Mouse (Mus musculus): ENCODE results near the gene Ucn3.
"Not testable (repeated sequence)": the region's sequence is repeated elsewhere in the genome, so short reads cannot be mapped to it uniquely, and the experiment has no call there.

The Ucn3 gene

DNA sequence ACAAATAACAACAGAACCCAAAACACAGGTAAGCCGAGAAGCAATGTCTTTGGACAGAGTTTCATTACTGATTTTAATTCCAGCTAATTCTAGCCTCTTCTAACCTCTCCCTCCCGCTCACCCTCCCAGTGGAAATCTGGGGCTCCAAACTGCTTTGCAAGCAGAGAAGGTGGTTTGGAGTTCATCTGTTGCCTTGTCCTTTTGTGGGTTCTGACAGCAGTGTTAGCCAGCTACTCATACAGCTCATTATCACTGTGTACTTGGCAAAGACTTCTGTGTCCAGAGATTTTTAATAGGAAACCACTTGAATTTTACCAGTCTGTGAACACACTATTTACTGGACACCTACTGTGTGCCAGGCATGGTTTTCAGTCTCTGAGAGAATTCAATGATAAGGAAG, at the start of gene Ucn3:
Ucn3 (minus strand) TSS at position 101 of the 400 bp plus-strand sequence.
- DNase-seq (ENCODE audit: low read depth, low spot score) = no peak

DNA sequence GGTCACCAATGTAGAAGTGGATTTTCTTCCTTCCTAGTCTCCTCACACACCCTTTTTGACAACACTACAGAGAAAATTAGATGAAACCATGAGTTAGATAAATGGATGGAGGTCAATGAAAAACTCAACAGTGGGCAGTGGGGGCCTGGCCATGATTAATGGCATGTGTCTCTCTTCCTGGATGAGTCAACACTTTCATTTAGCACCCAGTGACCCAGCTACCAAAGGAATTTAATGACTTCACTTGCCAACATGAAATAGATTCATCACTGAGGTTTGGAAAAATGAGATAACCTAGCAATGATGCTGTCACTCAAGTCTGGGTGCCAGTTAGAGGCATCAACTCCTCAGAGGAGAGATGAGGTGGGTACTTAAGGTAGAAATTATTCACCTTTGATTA, 46.9 kb upstream of the Ucn3 start:
- peak; percentile 55 for DNase-seq (ENCODE audit: low read depth, low spot score)

GRCm38 (mm10) chr13:3968849-3969248, 23.7 kb upstream of the Ucn3 start:
- no peak for DNase-seq (ENCODE audit: low read depth, low spot score)

DNA sequence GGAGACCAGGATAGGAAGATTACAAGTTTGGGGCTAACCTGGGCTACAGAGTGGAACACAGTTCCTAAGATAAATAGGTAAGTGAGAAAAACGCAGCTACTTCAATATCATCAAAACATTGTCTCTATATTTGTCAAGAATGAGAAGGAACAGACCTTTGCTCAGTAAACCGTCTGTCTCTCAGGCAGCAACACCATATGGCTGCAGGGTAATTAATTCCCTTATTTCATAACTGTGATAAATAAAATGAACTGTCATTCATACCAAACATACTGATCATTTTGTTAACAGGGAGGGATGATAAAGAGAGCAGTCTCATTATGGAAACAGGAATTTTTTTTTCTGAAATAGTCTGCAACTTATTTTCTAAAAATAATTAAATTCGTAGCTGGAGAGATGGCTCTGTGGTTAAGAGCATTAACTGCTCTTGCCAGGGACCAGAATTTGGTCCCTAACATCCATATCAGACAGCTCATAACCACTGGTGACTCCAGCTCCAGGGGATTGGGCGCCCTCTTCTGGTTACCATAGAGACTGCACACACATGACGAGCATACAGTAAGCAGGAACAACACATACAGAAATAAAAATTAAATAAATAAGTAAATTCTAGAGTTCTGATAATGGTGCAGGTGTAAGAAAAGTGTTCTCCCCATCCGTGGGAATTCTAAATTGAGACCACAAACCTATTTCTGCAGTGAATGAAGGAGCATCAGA, 6.2 kb upstream of the Ucn3 start:
- DNase-seq (ENCODE audit: low read depth, low spot score) = no peak

GRCm38 (mm10) chr13:3949477-3949876, 4.3 kb upstream of the Ucn3 start:
- no peak for DNase-seq (ENCODE audit: low read depth, low spot score)

DNA sequence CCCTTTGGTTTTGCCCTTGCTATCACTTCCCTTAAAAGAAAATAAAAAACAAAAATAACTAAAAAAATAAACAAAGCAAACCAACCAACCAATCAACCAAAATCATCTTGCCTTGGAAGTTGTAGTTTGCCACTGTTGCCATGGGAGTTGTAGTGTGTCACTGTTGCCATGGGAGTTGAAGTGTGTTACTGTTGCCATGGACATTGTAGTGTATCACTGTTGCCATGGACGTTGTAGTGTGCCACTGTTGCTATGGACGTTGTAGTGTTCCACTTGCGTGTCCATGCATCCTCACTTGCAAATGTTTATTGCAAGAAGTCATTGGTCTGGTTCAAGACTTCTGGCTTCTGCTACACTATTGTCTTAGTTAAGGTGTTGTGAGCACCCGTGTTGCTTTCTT, 2.1 kb upstream of the Ucn3 start:
- no peak for DNase-seq (ENCODE audit: low read depth, low spot score)

- no peak for DNase-seq (ENCODE audit: low read depth, low spot score)
Observed at GRCm38 (mm10) chr13:3944699-3945098, 450 bp downstream of the Ucn3 start.

GRCm38 (mm10) chr13:3926046-3926445, 19.1 kb downstream of the Ucn3 start:
- no peak for DNase-seq (ENCODE audit: low read depth, low spot score)

GRCm38 (mm10) chr13:3925632-3926031, 19.5 kb downstream of the Ucn3 start:
- DNase-seq (ENCODE audit: low read depth, low spot score) = no peak

DNA sequence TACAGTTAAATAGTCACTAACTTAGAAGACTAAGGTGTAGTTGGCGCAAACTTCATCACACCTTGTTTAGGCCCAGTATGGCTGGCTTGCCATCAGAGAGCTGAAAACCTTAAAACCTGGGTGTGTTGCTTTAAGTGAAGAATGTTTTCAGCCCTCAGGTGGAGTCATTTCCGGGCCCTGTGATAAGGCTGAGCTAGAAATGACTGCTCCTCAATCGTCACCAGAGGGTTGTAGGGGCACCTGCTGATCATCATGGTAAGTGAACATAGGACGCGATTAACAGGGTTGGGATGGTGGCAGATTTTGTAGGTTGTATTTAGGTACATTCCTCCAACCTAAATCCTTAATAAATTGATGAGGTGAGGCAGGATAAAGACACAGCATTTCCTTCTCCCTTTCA, 20.7 kb downstream of the Ucn3 start:
- no peak for DNase-seq (ENCODE audit: low read depth, low spot score)

GRCm38 (mm10) chr13:3917571-3918311, 27.4 kb downstream of the Ucn3 start, which contains the start of the genes Net1 and Tubal3:
TSS of gene Net1 (minus strand) at chr13:3918220.
TSS of gene Tubal3 (plus strand) at chr13:3918274.
- DNase-seq (ENCODE audit: low read depth, low spot score) = peak; percentile 90

GRCm38 (mm10) chr13:3913504-3913903, 31.6 kb downstream of the Ucn3 start:
- no peak for DNase-seq (ENCODE audit: low read depth, low spot score)

DNA sequence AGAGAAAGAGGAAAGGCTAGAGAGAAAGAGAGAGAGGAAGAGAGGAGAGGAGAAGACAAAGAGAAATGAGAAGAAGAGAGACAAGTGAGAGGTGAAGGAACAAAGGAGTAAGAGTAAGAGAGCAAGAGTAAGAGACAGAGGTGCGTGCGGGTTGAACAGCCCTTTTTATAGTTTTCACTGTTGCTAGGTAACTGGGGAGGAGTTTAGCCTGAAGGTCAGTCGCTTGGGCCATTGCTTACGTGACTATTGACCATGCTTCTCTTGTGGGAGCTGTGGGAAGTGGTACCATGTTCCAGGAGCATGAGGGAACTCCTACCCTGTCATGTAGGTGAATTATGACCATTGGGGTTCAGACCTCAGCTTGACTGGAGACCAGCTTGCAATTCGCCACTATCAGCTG, 34.8 kb downstream of the Ucn3 start:
- no peak for DNase-seq (ENCODE audit: low read depth, low spot score)

- DNase-seq (ENCODE audit: low read depth, low spot score) = no peak
Observed at GRCm38 (mm10) chr13:3908262-3908661, 36.9 kb downstream of the Ucn3 start.

- no peak for DNase-seq (ENCODE audit: low read depth, low spot score)
Observed at GRCm38 (mm10) chr13:3907151-3907696, 37.9 kb downstream of the Ucn3 start.

GRCm38 (mm10) chr13:3899301-3899700, 45.8 kb downstream of the Ucn3 start:
- DNase-seq (ENCODE audit: low read depth, low spot score) = no peak

GRCm38 (mm10) chr13:3898202-3898601, 46.9 kb downstream of the Ucn3 start:
- DNase-seq (ENCODE audit: low read depth, low spot score) = not testable (repeated sequence)

- peak; percentile 85 for DNase-seq (ENCODE audit: low read depth, low spot score)
Observed at GRCm38 (mm10) chr13:3896913-3897312, 48.2 kb downstream of the Ucn3 start.

DNA sequence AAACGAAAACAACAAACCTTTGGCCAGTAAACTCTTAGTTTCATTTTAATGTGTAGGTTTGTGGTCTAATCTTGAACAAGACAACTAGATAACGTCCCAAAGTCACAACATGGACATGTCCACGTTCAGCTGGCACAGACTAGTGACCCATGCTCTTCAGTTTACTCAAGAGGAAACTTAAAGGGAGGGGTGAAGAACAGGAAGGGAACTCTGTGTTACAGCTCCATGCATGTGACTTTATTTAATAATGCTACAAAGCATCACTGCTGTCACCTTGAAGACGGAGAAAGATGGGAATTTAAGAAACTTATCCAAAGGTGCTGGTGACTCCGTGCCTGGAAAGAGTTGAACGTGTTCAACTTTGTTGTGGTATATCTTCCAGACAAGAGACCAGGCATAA, 49.1 kb downstream of the Ucn3 start:
- DNase-seq (ENCODE audit: low read depth, low spot score) = no peak

- DNase-seq (ENCODE audit: low read depth, low spot score) = no peak
Observed at GRCm38 (mm10) chr13:3895397-3895980, 49.7 kb downstream of the Ucn3 start.

DNA sequence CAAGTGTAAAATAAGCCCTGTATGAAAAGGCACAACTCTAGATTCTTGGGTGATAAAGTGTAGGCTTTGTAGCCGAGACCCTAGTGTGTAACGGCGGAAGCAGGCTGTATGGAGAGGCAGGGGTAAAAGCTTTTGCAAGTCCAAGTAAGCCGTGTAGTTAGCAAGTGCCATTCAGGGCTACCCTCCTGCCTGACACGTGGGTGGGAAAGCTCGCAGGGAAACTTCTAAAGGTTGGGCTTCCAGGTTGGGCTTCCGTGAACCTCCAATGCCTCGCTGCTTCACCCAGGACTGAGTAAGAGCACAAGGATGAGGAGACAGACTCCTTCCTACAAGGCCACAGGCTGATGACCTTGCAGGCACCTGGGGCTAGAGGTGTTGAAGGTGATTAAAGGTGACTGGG, 50.6 kb downstream of the Ucn3 start:
- no peak for DNase-seq (ENCODE audit: low read depth, low spot score)

DNA sequence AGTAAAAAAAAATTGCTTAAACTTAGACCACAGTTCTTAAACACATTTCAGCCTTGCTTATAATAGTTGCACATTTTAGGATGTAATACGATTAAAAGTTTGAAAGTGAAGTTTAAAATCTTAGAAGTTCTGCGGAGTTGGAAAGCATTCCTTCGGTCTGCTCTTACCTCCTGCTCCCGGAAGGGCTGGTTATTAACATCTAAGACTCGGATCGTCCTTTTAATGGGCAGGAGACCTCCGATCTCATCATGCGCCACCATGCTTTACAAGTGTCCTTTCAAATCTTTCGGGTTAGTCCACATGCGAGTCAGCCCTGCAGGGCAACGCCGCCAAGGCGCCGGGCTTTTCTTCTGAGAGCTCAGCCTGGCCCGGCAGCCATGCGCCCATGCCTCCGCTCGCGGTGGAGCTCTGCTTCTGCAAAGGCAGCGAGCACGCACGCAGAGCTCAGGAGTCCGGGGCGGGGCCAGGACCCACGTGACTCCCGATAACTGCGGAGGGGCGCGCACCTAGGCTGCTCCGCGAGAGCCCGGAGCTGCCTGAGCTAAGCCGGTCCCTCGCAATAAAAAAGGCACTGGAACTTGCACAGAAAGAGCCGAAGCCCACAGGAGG, 51.9 kb downstream of the Ucn3 start:
- peak; percentile 90 for DNase-seq (ENCODE audit: low read depth, low spot score)

Data from 3T3-L1 (cell line).